Comparison of ENCODE assay signal across 9 mouse cellular contexts in genomic region chr5:88766121-88766520, GRCm38 (mm10). TPM values are rescaled to one million over a fixed set of nuclear protein-coding genes. Genes with fewer than 3 reads are reported as not detected.
A peak's percentile ranks its signal among the peaks of the same experiment; 100 is the strongest.
DNase-seq lines count a peak whose midpoint lies in the region; ATAC-seq and TF ChIP-seq lines count a peak whose summit lies in the region.
"Had no signal": no experiment of that assay in that cellular context is flagged by ENCODE, and none has a peak within 500 bp of the region (broad histone marks: within the 10 kb centered on the region; RNA-seq: fewer than 3 reads in every experiment).

No protein-coding gene starts in this region.

- H3K9ac ChIP-seq in heart, embryonic 11.5 days (ENCODE audit: low read depth, low read length) = peak overlapping the region; percentile 79; the same call in 1 of the 2 replicates
- peak overlapping the region; percentile 87 for H3K9ac ChIP-seq in neural tube, embryonic 13.5 days

- H3K27me3 ChIP-seq in heart, embryonic 11.5 days (ENCODE audit: control insufficient read depth, insufficient read depth, low read length) = no peaks in the 10 kb centered on the region
- H3K27me3 ChIP-seq in neural tube, embryonic 13.5 days = no peaks in the 10 kb centered on the region
- H3K27me3 ChIP-seq: Patski had no signal

- H3K27ac ChIP-seq in heart, embryonic 11.5 days (ENCODE audit: low read depth, low read length) = no peak overlapping the region
- no peak overlapping the region for H3K27ac ChIP-seq in bone marrow macrophage, adult 2 months (ENCODE audit: insufficient read depth, low read depth, low read length)
- H3K27ac ChIP-seq in neural tube, embryonic 13.5 days (replicated peaks) = no peak overlapping the region

- peaks cover 12% of the 10 kb centered on the region for H3K4me1 ChIP-seq in heart, embryonic 11.5 days (ENCODE audit: control insufficient read depth, insufficient read depth, low read length)
- H3K4me1 ChIP-seq in bone marrow macrophage, adult 2 months (ENCODE audit: control insufficient read depth, insufficient read depth, low read length) = peaks cover 30% of the 10 kb centered on the region
- H3K4me1 ChIP-seq in neural tube, embryonic 13.5 days (replicated peaks) = peaks cover 31% of the 10 kb centered on the region

- H3K4me3 ChIP-seq in heart, embryonic 11.5 days (ENCODE audit: low read depth, low read length) = peak overlapping the region; percentile 65
- peak overlapping the region; percentile 97 for H3K4me3 ChIP-seq in bone marrow macrophage, adult 2 months (ENCODE audit: insufficient read depth, low read length)
- H3K4me3 ChIP-seq in neural tube, embryonic 13.5 days = peak overlapping the region; percentile 82

- DNase-seq in heart, postnatal 36 days = no peak
- DNase-seq in induced T-regulatory cell, adult 2 months (ENCODE audit: low read depth) = peak; percentile 77
- no peak for DNase-seq in gastrocnemius, postnatal 4 days (ENCODE audit: low spot score in 2 of 2)
- DNase-seq in right cerebral cortex, postnatal 4 days = no peak
- no peak for DNase-seq in cerebellum, adult 8-10 months

- H3K36me3 ChIP-seq in heart, embryonic 11.5 days (ENCODE audit: control insufficient read depth, insufficient read depth, low read length) = peaks cover 4% of the 10 kb centered on the region
- peaks cover 15% of the 10 kb centered on the region for H3K36me3 ChIP-seq in neural tube, embryonic 13.5 days

- intact Hi-C loops in heart, postnatal 36 days (cut with DNase I) = loop anchor here (5.0 kb wide), 1 partner anchor 89 kb away; the partner anchor contains the start of gene Grsf1

- TF ChIP-seq POLR2A in bone marrow macrophage, adult 2 months (IDR thresholded peaks at IDR 0.05; ENCODE audit: borderline replicate concordance, low read depth, low read length) = no peak

- no peaks in the 10 kb centered on the region for H3K9me3 ChIP-seq in heart, embryonic 11.5 days (replicated peaks; ENCODE audit: control insufficient read depth, low read length)
- H3K9me3 ChIP-seq in neural tube, embryonic 13.5 days = no peaks in the 10 kb centered on the region

- no peak for TF ChIP-seq CTCF in bone marrow macrophage, adult 2 months (IDR thresholded peaks at IDR 0.05; ENCODE audit: low read depth, low read length)

- H3K4me2 ChIP-seq in heart, embryonic 11.5 days = peak overlapping the region; percentile 67
- H3K4me2 ChIP-seq in neural tube, embryonic 13.5 days = peak overlapping the region; percentile 59

- 71% methylated on average over 6 of the region's 6 CpGs for WGBS in heart, embryonic 11.5 days (ENCODE audit: insufficient replicate concordance)
- 57% methylated on average over 6 of the region's 6 CpGs for WGBS in neural tube, embryonic 13.5 days

- ATAC-seq in heart, embryonic 11.5 days (replicated peaks; ENCODE audit: insufficient number of reproducible peaks, low FRiP score, low TSS enrichment) = no peak
- ATAC-seq in neural tube, embryonic 13.5 days (ENCODE audit: low read depth) = no peak

RNA-seq across cellular contexts. Expression of gene Dck, which starts 1.3 kb away (rescaled TPM):
- 54.0 and 54.7 TPM in 2 replicates for polyA plus RNA-seq in heart, embryonic 11.5 days (2014; fragmentation: Nextera tagmentation; extraction: Ambion mirVana)
- total RNA-seq in heart, postnatal 36 days (2021) = 1 to 10 TPM; 2.8 to 3.3 TPM
- polyA plus RNA-seq in bone marrow macrophage, adult 2 months (2012; ENCODE audit: insufficient read depth, insufficient read length, missing spikeins) = 100 and 105 TPM in 2 replicates
- polyA plus RNA-seq in neural tube, embryonic 13.5 days (2015; fragmentation: Nextera tagmentation; extraction: Ambion mirVana) = 60.7 and 72.3 TPM in 2 replicates
- 10 to 100 TPM in 1 of 2 experiments, 1 to 10 TPM in 1; 8.7 to 11.4 TPM for total RNA-seq in gastrocnemius, postnatal 4 days (2021)

RNA-seq across cellular contexts. Expression of gene Mob1b, which starts 45.5 kb away (rescaled TPM):
- polyA plus RNA-seq in heart, embryonic 11.5 days (2014; fragmentation: Nextera tagmentation; extraction: Ambion mirVana) = 32.4 and 39.8 TPM in 2 replicates
- total RNA-seq in heart, postnatal 36 days (2021) = 10 to 100 TPM; 24.0 to 26.8 TPM
- 24.1 and 24.8 TPM in 2 replicates for polyA plus RNA-seq in bone marrow macrophage, adult 2 months (2012; ENCODE audit: insufficient read depth, insufficient read length, missing spikeins)
- 9.8 and 13.2 TPM in 2 replicates for polyA plus RNA-seq in neural tube, embryonic 13.5 days (2015; fragmentation: Nextera tagmentation; extraction: Ambion mirVana)
- total RNA-seq in gastrocnemius, postnatal 4 days (2021) = 10 to 100 TPM; 34.5 to 42.6 TPM
